Mouse (Mus musculus) common myeloid progenitor, adult 5-6 weeks (primary cell): ENCODE data around the gene Cst9. TPM values are rescaled to one million over a fixed set of nuclear protein-coding genes. Genes with fewer than 3 reads are reported as not detected.

Experiments
- ATAC-seq: replicated peaks from 2 replicates; pipeline ENCODE4 v1.8.0; 2016; ENCODE audit warnings: low read depth, mild to moderate bottlenecking, moderate TSS enrichment, inconsistent platforms; ENCODE audit not compliant: poor library complexity, severe bottlenecking
- total RNA-seq: library from RNA; stranded (forward); fragments of 200-1000, 187-1606 nt; gene quantifications from 2 replicates; pipeline ENCODE4 v1.2.3, GENCODE M21; 2017

The Cst9 gene
- not detected in 2 replicates for total RNA-seq

DNA sequence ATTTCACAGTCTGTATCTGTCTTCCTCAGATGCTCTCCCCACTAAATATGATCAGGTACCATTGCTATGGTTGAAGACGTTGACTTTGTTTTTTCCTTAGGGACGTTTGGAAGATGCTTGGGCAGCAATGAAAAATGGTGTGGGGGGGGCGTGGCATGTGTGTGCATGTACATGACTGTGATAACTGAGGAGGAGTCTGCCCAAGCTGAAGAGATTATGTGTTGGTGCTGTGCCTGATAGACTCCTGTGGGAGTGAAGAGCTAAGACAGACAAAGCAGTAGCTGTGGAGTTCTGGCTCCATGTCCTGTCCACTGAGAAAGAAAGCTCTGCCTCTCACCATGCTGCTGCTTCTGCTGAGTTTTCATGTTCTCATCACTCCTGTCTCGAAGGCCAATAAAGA lies at the start of gene Cst9:
Cst9 (plus strand) TSS at position 236 of the 400 bp plus-strand sequence.
- no peak for ATAC-seq

- no peak for ATAC-seq
Measured at GRCm38 (mm10) chr2:148789142-148789541, 45.8 kb upstream of the Cst9 start, which contains the start of gene Cst12. Cst12 (plus strand) TSS chr2:148789361.

GRCm38 (mm10) chr2:148798485-148798884 lies 36.5 kb upstream of the Cst9 start, which contains the start of gene Cst8:
Cst8 (plus strand) TSS chr2:148798785.
- ATAC-seq, result no peak

- peak; percentile 36; the same call in 1 of the 2 replicates for ATAC-seq
Measured at GRCm38 (mm10) chr2:148801491-148801921, 33.4 kb upstream of the Cst9 start.

DNA sequence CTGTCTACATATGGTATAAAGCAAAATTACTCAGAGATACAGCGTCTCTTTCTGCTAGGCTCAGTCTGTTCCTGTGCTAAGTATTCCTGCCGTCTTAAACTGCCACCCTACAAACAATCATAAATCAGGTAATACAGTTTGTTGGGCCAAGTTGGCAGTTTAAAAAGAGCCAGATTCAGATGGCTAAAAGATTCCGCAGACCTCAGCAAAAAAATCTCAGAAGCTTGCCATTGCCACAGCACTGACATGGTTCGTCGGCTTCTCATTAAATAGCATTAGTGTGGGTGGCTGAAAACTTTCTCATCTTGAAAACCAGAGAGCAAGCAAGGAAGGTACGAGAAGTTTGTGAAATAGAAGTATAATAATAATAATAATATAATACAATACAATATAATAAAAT lies 28.3 kb upstream of the Cst9 start:
- no peak for ATAC-seq

- ATAC-seq, result no peak
Measured at GRCm38 (mm10) chr2:148819909-148820308, 15.0 kb upstream of the Cst9 start, which contains the start of gene Cst13. Cst13 (plus strand) TSS chr2:148820081.

GRCm38 (mm10) chr2:148825986-148826385 lies 9.0 kb upstream of the Cst9 start:
- ATAC-seq, result no peak

- ATAC-seq, result no peak
Measured at GRCm38 (mm10) chr2:148838075-148838777, 3.3 kb downstream of the Cst9 start.

GRCm38 (mm10) chr2:148839224-148839623 lies 4.3 kb downstream of the Cst9 start:
- ATAC-seq, result no peak

- peak; percentile 96 for ATAC-seq
Measured at GRCm38 (mm10) chr2:148851116-148851906, 16.4 kb downstream of the Cst9 start.

GRCm38 (mm10) chr2:148856630-148857400 lies 21.9 kb downstream of the Cst9 start:
- peak; percentile 98 for ATAC-seq

GRCm38 (mm10) chr2:148857506-148857905 lies 22.6 kb downstream of the Cst9 start:
- no peak for ATAC-seq

DNA sequence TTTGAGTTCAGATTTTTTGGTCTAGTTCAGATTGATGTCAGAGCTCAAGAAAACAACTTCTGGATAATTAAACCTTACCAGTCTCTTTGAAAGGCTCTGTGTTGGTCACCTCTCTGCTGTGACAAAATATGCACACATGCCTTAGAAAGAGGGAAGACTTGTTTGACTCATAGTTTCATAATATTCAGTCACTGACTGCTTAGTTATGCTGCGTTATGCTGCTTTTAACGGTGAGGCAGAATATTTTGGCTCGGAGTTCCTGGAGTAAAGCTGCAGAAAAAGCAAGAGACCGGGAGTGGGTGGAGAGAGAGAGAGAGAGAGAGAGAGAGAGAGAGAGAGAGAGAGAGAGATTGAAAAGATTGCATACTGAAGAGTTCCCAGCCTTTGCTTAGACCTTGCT lies 26.0 kb downstream of the Cst9 start:
- ATAC-seq, result no peak

- no peak for ATAC-seq
Measured at GRCm38 (mm10) chr2:148861693-148862092, 26.7 kb downstream of the Cst9 start.

GRCm38 (mm10) chr2:148864966-148865365 lies 30.0 kb downstream of the Cst9 start, which contains the start of gene 9230104L09Rik:
9230104L09Rik (minus strand) TSS chr2:148865038.
- no peak for ATAC-seq

DNA sequence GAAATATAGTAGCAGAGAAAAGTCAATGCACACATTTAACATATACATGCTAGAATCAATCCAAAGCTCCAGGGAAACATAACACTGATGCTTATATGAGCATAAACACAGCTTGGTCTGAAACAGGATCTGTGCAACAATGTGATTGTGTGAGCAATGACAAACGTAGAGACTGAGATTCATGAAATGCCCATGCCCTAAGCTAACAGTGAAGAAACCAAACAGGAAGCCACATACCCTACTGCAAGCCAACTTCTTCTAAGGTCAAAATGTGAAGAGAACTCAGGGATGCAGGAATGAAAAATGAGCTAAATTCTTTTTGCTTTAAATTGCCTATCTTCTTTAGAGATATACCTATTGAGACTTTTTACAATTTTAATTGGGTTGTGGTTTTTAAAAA lies 34.0 kb downstream of the Cst9 start:
- peak; percentile 53 for ATAC-seq

DNA sequence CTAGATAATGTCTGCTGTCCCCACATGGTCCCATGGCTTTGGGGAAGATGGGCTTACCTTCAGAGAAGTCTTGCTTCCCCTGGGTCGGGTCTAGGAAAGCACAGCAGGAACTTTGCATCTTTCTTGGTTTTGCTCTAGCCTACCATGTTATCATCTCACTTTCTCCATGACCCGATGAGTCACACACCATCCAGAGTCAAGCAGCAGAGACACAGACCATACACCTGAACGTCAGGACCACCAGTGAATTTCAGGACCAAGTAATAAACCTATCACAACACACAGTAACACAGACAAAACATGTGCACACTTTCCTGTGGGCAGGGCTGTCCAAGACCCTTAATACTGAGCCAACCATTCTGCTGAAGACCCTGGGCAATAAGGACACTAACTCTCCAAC lies 35.6 kb downstream of the Cst9 start:
- no peak for ATAC-seq

DNA sequence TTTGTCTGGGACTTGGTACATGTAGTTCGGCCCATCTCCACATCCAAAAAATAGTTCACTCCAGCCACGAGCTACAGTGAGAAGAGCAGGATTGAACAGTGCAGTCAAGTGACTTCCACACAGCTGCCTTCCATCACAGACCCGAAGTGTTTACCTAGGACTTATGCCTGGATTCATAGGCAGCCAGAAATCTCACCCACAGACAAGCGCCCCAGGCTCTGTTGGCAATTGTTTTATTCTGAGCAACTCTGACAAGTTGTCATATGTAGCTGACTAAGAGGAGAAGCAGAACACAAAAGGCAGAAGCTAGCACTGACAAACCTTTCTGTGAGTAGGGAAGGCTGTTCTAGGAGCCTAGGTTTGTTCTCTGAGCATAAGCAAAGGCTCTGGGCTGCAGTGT lies 37.9 kb downstream of the Cst9 start:
- ATAC-seq, result no peak

DNA sequence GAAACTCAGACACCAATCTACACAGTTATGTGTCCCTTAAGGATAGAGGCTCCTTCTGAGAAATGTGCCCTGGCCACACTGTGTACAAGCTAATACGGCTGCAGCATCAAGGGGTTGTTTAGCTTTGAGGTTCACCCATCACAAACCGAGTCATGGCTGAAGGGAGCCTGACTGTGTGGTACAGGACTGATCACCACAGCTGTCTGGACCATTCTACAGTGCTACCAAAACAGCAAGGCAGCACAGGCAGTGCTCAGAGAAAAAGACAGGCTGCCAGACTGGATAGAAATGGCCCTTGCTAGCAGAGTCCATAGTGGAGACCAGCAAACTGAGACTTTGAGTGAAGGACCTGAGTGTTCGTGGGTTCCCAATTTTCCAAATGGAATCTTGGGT lies 39.3 kb downstream of the Cst9 start:
- no peak for ATAC-seq

DNA sequence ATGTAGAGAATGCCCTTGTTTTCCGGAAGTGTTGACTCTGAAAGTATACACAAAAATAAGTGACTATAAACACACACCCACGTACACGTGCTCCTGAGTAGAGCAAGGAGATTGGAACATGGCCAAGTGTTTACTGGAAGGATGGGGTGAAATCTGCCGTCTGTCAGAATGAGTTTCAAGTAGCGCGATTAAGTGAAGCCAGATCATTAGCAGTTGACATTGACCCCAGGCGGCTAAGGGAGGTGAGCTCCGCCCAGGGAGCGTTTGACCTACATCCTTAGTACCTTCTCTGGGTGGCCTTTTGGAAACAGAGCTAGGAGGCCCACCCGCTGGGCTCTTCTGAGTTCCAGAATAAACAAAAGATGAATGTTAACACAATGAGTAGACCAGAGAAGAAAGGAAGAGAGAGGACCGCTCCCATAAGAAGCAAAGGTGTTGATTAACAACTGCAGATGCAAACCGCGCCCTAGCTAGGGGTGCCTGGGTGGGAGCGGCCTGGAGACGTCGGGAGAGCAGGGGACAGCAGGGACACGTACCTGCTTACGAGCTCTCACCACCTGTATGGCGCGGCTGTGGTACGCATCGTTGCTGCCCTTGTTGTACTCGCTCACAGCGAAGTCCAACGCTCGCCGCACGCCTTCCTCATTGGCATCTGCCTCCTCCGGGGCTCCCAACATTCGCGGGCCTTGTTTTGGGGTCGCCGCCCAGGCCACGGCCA lies 39.8 kb downstream of the Cst9 start:
- ATAC-seq, result peak; percentile 46
